Mouse (Mus musculus) embryonic fibroblast, embryonic 13.5 days (primary cell): ENCODE measurements at regions not wholly inside any gene's neighbourhood (a gene's known extent, or its start where the extent isn't known, plus 50 kb on each side); places are given as distances from the start of the nearest gene placed in this dataset.
"Not testable (repeated sequence)": the region's sequence is repeated elsewhere in the genome, so short reads cannot be mapped to it uniquely, and the experiment has no call there.

Experiments
- H3K27ac ChIP-seq: 2 replicates; pipeline ENCODE4 v1.5.1; 2012; ENCODE audit warnings: low read length, control low read depth, inconsistent platforms; ENCODE audit not compliant: insufficient read depth
- H3K4me1 ChIP-seq: 2 replicates; pipeline ENCODE4 v1.6.1; 2011; ENCODE audit warnings: low read length; ENCODE audit not compliant: control insufficient read depth, insufficient read depth
- H3K4me3 ChIP-seq: 2 replicates; pipeline ENCODE4 v1.5.1; 2011; ENCODE audit warnings: mild to moderate bottlenecking, control low read depth, low read length; ENCODE audit not compliant: insufficient read depth
- CTCF ChIP-seq: IDR thresholded peaks from 2 replicates; pipeline ENCODE4 v1.5.1; 2011; ENCODE audit warnings: mild to moderate bottlenecking, control low read depth, low read length, moderate library complexity, borderline replicate concordance; ENCODE audit not compliant: insufficient read depth
- POLR2A ChIP-seq: IDR thresholded peaks from 2 replicates; pipeline ENCODE4 v1.6.1; 2011; ENCODE audit warnings: low read depth, mild to moderate bottlenecking, control low read depth, low read length, moderate library complexity

GRCm38 (mm10) chr2:114723971-114724666 lies 69.4 kb upstream of the Dph6 start:
- Histone ChIP-seq H3K4me1 (no peaks in the 10 kb centered on the region), H3K4me3 (no peak overlapping the region), H3K27ac (no peak overlapping the region)
- TF ChIP-seq CTCF (no peak), POLR2A (no peak)

DNA sequence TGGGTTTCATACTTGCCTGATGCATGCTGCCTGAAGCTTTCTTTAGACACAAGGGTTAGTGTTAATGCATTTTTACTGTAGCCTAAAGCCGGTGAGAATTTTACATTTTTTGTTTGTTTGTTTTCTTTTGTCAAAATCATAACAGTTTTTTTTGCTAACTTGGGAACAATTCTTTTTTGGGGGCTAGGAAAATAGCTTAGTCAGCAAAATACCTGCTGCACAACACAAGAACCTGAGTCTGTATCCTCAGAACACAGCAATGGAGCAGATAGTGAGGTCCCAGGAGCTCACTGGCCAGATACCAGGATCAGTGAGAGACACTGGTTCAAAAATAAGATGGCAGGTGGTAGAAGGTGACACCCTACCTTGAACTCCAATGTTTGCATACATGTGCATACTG lies 72.4 kb upstream of the Dph6 start:
- no peak overlapping the region for H3K4me3 ChIP-seq
- H3K27ac ChIP-seq, result no peak overlapping the region
- no peaks in the 10 kb centered on the region for H3K4me1 ChIP-seq
- no peak for TF ChIP-seq CTCF
- no peak for TF ChIP-seq POLR2A

GRCm38 (mm10) chr2:114734861-114735569 lies 80.3 kb upstream of the Dph6 start:
- no peak for TF ChIP-seq CTCF

DNA sequence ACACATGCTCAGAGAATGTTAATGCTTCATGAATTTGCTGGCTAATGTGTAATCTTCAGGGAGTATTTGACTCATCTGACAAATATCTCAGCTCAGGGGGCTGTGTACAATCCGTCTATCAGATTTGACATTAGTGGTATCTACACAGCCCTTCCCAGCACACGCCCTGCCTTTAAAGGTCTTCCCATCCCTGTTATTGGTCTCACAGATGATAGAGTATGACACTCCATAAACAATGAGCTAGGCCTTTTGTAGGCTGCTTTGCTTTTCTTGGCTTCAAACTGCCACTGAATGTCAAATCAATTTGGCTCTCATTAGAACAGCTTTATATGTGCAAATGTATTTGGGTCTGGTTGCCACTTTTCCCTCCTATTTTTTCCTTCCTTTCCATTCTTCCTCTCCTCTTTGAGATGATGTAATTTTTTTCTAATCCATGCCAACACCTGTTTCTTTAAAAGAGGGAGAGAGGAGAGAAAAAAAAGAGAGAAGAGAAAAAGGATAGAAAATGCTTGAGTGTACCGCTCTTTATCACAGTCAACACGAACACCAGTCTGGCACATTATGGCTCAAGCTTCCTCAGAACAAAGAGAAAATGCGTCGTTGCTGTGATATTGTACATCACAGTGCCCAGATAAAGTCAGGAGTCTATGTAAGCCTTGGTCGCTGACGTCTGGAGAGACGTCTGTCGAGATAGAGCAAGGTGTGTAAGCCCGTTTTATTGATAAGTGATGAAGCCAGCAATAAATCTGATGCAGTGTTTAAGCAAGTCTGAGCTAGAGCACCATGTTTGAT lies 84.9 kb upstream of the Dph6 start:
- Histone ChIP-seq H3K27ac (peak overlapping the region; percentile 6; the same call in 1 of the 2 replicates), H3K4me3 (no peak overlapping the region), H3K4me1 (peaks cover 4% of the 10 kb centered on the region; the same call in 1 of the 2 replicates)
- TF ChIP-seq POLR2A (no peak), CTCF (no peak)

More at GRCm38 (mm10) chr2:114734861-114735569, 80.3 kb upstream of the Dph6 start:
- H3K4me3 ChIP-seq, result no peak overlapping the region
- H3K4me1 ChIP-seq, result peaks cover 3% of the 10 kb centered on the region; the same call in 1 of the 2 replicates
- H3K27ac ChIP-seq, result no peak overlapping the region

DNA sequence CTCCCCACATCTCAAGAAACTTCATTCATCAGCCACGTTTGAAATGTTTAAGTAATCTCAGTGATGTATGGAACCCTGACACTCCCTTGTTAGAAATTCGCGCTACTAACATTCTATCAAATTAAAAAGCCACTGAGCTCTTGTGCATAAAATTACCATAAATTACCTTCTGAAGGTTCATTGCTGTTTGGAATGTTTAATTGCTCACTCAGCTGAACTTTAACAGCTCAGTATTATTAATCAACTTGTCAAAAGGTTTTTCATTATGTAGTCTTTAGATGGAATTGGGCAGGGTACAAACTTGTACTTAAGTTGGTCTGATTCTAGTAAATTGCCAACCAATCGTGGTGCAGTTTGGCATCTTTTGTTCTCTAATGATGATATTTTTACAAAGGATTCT lies 108.5 kb upstream of the Dph6 start:
- H3K4me1 ChIP-seq, result no peaks in the 10 kb centered on the region
- no peak overlapping the region for H3K27ac ChIP-seq
- H3K4me3 ChIP-seq, result no peak overlapping the region
- TF ChIP-seq CTCF (no peak), POLR2A (no peak)

DNA sequence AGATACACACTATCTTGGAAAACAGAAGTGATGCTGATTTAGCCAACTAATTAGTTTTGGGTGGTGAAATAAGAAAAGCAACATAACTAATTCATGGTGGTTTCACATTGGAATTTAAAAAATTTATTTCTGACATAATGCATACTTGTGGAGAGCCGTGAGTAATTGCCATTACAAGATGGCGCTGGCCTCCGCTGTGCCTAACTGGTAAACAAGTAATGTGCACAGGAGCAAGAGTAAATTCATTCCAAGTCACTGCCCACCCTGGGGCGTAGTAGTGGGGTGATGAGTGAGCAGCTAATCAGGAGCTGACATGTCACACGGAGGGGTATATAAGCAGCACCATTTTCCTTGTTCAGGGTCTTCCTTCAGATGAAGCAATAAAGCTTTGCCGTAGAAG lies 119.0 kb upstream of the Dph6 start:
- not testable (repeated sequence) for H3K4me3 ChIP-seq, H3K4me1 ChIP-seq, H3K27ac ChIP-seq

GRCm38 (mm10) chr2:114774278-114774677 lies 119.5 kb upstream of the Dph6 start:
- peaks cover 2% of the 10 kb centered on the region; the same call in 1 of the 2 replicates for H3K4me1 ChIP-seq

DNA sequence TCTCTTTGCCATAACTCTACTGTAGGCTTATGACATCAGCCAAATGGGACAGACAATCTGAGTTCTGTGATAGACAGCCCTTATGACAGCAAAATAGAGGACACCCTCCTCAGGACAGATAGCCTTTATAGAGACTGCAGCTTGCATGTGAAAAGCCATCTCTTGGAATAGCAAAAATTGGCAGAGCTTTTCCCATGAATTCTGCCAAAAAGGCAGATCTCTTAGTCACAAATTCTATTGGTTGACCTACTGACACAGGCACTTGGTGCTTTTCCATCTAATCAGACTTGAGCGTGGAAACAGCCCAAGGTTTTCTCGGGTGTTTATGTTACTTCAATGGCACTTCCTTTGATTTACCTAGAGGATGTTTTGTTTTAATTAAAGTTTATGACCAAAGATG lies 120.8 kb upstream of the Dph6 start:
- Histone ChIP-seq H3K4me1 (peaks cover 2% of the 10 kb centered on the region; the same call in 1 of the 2 replicates), H3K27ac (peak overlapping the region; percentile 76), H3K4me3 (no peak overlapping the region)
- TF ChIP-seq CTCF (no peak), POLR2A (no peak)

More at GRCm38 (mm10) chr2:114774278-114774677, 119.5 kb upstream of the Dph6 start:
- TF ChIP-seq POLR2A (no peak), CTCF (no peak)
- no peak overlapping the region for H3K27ac ChIP-seq
- H3K4me3 ChIP-seq, result no peak overlapping the region

DNA sequence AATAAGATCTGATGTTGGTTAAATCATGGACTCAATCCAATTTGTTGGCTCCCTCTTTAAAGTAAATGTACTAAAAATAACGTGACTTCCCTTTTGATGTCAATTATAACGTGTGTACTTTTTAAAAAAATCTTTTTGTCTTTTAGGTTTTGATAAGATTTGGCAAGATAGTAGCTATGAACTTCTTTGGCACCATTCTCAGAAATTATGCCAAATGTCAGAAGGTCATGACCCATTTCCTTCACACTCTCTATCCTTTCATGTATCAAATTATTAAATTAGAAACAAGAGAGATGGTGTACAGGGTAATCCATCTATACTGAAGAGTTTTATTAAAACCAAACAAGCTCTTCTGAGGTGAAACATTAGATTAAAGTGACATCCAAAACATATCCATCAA lies 121.4 kb upstream of the Dph6 start:
- Histone ChIP-seq H3K4me3 (no peak overlapping the region), H3K4me1 (peaks cover 2% of the 10 kb centered on the region; the same call in 1 of the 2 replicates)
- TF ChIP-seq CTCF (no peak), POLR2A (no peak)

DNA sequence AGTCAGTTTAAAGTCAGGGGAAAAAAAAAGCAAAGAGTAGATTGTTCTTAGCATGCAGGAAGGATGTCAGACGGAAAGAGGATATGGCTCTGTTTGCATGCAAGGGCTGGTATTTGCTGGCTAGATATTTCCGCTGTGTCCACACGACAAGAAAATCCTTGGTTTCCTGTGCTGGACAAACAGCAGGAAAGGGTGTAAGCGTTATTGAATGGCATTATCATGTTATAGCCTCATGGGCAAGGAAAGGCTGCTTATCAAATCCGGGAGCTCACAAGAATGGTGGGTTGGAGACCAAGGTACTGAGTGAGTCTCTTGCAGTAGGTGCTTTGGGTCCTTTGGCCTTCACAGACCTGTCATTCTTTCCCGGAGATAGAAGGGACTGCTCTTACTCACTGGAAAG lies 127.7 kb upstream of the Dph6 start:
- H3K4me3 ChIP-seq, result no peak overlapping the region
- TF ChIP-seq POLR2A (no peak), CTCF (no peak)
- no peak overlapping the region for H3K27ac ChIP-seq
- H3K4me1 ChIP-seq, result no peaks in the 10 kb centered on the region

More for the DNA sequence above, 121.4 kb upstream of the Dph6 start:
- no peak overlapping the region for H3K27ac ChIP-seq
